Mouse (Mus musculus) lung, adult 2 months (tissue): ENCODE results near the gene Stk11.

Experiments
- CTCF ChIP-seq: fragments of 200-500 bp; IDR thresholded peaks from 2 replicates; pipeline ENCODE4 v1.5.1; 2011; ENCODE audit warnings: mild to moderate bottlenecking, low read length, control low read depth; ENCODE audit not compliant: insufficient read depth
- POLR2A ChIP-seq: fragments of 200-500 bp; IDR thresholded peaks from 2 replicates; pipeline ENCODE4 v1.6.1; 2011; ENCODE audit warnings: low read depth, mild to moderate bottlenecking, control low read depth, low read length, borderline replicate concordance; ENCODE audit errors: extremely low read depth

- TF ChIP-seq CTCF (no peak), POLR2A (no peak)
Measured at GRCm38 (mm10) chr10:80156752-80157053, 41.1 kb downstream of the Stk11 start.
